Mouse (Mus musculus): ENCODE measurements at regions not wholly inside any gene's neighbourhood (a gene's known extent, or its start where the extent isn't known, plus 50 kb on each side); places are given as distances from the start of the nearest gene placed in this dataset.

DNA sequence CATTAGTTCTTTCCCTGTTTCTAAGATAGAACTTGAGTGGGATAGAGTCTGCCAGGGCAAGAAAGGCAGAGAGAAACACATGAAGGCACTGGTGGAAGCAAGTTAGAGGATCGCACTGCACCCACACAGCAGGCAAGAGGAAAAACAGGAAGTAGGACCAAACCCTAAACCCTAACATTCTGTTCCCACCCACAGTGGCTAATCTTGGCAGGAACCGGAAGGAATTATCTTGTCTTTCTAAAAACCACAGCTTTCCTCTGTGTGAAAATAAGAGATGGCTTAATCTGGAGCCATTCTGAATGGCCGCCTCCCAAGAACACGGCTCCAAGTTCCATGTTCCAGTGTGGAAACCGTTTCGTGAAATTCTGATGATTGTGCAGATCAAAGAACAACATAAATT lies 348.2 kb upstream of the Ctnnd2 start:
- TF ChIP-seq CTCF (IDR thresholded peaks at IDR 0.05; ENCODE audit: borderline replicate concordance, extremely low read depth, insufficient read depth, insufficient read length) (no peak), POLR2A (IDR thresholded peaks at IDR 0.05; ENCODE audit: borderline replicate concordance, extremely low read depth, insufficient read depth, insufficient read length, poor library complexity, severe bottlenecking) (no peak)
